Mouse (Mus musculus): Measurements from ENCODE around the gene Zfp715. TPM values are rescaled to one million over a fixed set of nuclear protein-coding genes. Genes with fewer than 3 reads are reported as not detected.

The Zfp715 gene
- polyA plus RNA-seq, 2 experiments, result 3.9 to 5.4 TPM

Other genes with a start within 250 kb of the Zfp715 start
- gene Zfp936, start 199.1 kb downstream of the Zfp715 start, polyA plus RNA-seq (2012; rRNA removed), result not detected in 2 replicates
- not detected in 2 replicates for gene Zfp936, start 199.1 kb downstream of the Zfp715 start, polyA plus RNA-seq (2014; fragmentation: Nextera tagmentation; extraction: Ambion mirVana)
- 2.0 and 2.7 TPM in 2 replicates for gene Siglecf, start 38.0 kb upstream of the Zfp715 start, polyA plus RNA-seq (2012; rRNA removed)
- gene Siglecf, start 38.0 kb upstream of the Zfp715 start, polyA plus RNA-seq (2014; fragmentation: Nextera tagmentation; extraction: Ambion mirVana), result 1.3 and 2.4 TPM in 2 replicates
- 0.64 and 0.69 TPM in 2 replicates for gene Siglecg, start 94.9 kb upstream of the Zfp715 start, polyA plus RNA-seq (2012; rRNA removed)
- gene Siglecg, start 94.9 kb upstream of the Zfp715 start, polyA plus RNA-seq (2014; fragmentation: Nextera tagmentation; extraction: Ambion mirVana), result 0.24 and 0.38 TPM in 2 replicates
- 0.07 TPM in 1 of 2 replicates, not detected in the other for gene Lim2, start 114.4 kb upstream of the Zfp715 start, polyA plus RNA-seq (2012; rRNA removed)
- 0.06 and 0.08 TPM in 2 replicates for gene Lim2, start 114.4 kb upstream of the Zfp715 start, polyA plus RNA-seq (2014; fragmentation: Nextera tagmentation; extraction: Ambion mirVana)
- gene Nkg7, start 123.8 kb upstream of the Zfp715 start, polyA plus RNA-seq (2012; rRNA removed), result 3.1 and 4.3 TPM in 2 replicates
- 10.2 and 13.2 TPM in 2 replicates for gene Nkg7, start 123.8 kb upstream of the Zfp715 start, polyA plus RNA-seq (2014; fragmentation: Nextera tagmentation; extraction: Ambion mirVana)
- not detected in 2 replicates for gene Cldnd2, start 127.5 kb upstream of the Zfp715 start, polyA plus RNA-seq (2012; rRNA removed)
- not detected in 2 replicates for gene Cldnd2, start 127.5 kb upstream of the Zfp715 start, polyA plus RNA-seq (2014; fragmentation: Nextera tagmentation; extraction: Ambion mirVana)
- gene Etfb, start 130.8 kb upstream of the Zfp715 start, polyA plus RNA-seq (2012; rRNA removed), result 79.1 and 116 TPM in 2 replicates
- 261 and 265 TPM in 2 replicates for gene Etfb, start 130.8 kb upstream of the Zfp715 start, polyA plus RNA-seq (2014; fragmentation: Nextera tagmentation; extraction: Ambion mirVana)
- 0.19 and 0.26 TPM in 2 replicates for gene Gm45233, start 130.8 kb upstream of the Zfp715 start, polyA plus RNA-seq (2012; rRNA removed)
- gene Gm45233, start 130.8 kb upstream of the Zfp715 start, polyA plus RNA-seq (2014; fragmentation: Nextera tagmentation; extraction: Ambion mirVana), result not detected in 2 replicates
- gene Vsig10l, start 149.9 kb upstream of the Zfp715 start, polyA plus RNA-seq (2012; rRNA removed), result 0.48 and 0.77 TPM in 2 replicates
- gene Vsig10l, start 149.9 kb upstream of the Zfp715 start, polyA plus RNA-seq (2014; fragmentation: Nextera tagmentation; extraction: Ambion mirVana), result 0.27 and 0.52 TPM in 2 replicates
- 0.07 and 0.12 TPM in 2 replicates for gene Iglon5, start 176.8 kb upstream of the Zfp715 start, polyA plus RNA-seq (2012; rRNA removed)
- not detected in 2 replicates for gene Iglon5, start 176.8 kb upstream of the Zfp715 start, polyA plus RNA-seq (2014; fragmentation: Nextera tagmentation; extraction: Ambion mirVana)
- gene 4931406B18Rik, start 192.6 kb upstream of the Zfp715 start, polyA plus RNA-seq (2012; rRNA removed), result not detected in 2 replicates
- not detected in 2 replicates for gene 4931406B18Rik, start 192.6 kb upstream of the Zfp715 start, polyA plus RNA-seq (2014; fragmentation: Nextera tagmentation; extraction: Ambion mirVana)
- 0.95 and 1.4 TPM in 2 replicates for gene Cd33, start 231.1 kb upstream of the Zfp715 start, polyA plus RNA-seq (2012; rRNA removed)
- gene Cd33, start 231.1 kb upstream of the Zfp715 start, polyA plus RNA-seq (2014; fragmentation: Nextera tagmentation; extraction: Ambion mirVana), result 1.5 and 1.9 TPM in 2 replicates
- gene Zfp658, start 249.0 kb upstream of the Zfp715 start, polyA plus RNA-seq (2012; rRNA removed), result 0.18 and 0.33 TPM in 2 replicates
- 0.15 and 0.25 TPM in 2 replicates for gene Zfp658, start 249.0 kb upstream of the Zfp715 start, polyA plus RNA-seq (2014; fragmentation: Nextera tagmentation; extraction: Ambion mirVana)

Measured in liver, embryonic 14.5 days (tissue).